Mouse (Mus musculus): ENCODE data around the gene Nfkbid.

DNA sequence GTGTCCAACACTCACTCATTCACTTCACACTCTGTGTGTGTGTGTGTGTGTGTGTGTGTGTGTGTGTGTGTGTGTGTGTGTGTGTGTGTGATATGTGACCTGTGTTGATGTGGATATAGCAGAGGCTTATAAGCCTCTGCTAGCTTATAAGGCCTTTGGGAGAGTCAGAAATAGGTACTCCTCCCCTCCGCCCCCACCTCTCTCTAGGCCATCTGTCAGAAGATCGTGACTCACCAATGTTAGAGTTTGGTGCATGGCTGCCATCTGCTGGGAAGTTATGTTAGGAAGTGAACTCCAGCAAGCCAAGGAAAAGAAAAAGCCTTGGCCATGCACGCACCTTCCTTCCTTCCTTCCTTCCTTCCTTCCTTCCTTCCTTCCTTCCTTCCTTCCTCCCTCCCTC, 10.3 kb downstream of the Nfkbid start:
- TF ChIP-seq CTCF (conservative IDR thresholded peaks at IDR 0.05; ENCODE audit: insufficient read depth, insufficient read length, low read depth, low read length) (peak; percentile 63), POLR2A (IDR thresholded peaks at IDR 0.05; ENCODE audit: low read depth, low read length) (no peak)
